Mouse (Mus musculus) ovary, adult 18-20 months (tissue): Measurements from ENCODE around the gene Slc35a3.
A peak's percentile ranks its signal among the peaks of the same experiment; 100 is the strongest.
"Not testable (repeated sequence)": the region's sequence is repeated elsewhere in the genome, so short reads cannot be mapped to it uniquely, and the experiment has no call there.

Source experiments
- DNase-seq: peaks from one replicate; pipeline ENCODE4 v3.0.0; 2022; ENCODE audit warnings: low spot score, mixed read lengths

Gene Slc35a3

DNA sequence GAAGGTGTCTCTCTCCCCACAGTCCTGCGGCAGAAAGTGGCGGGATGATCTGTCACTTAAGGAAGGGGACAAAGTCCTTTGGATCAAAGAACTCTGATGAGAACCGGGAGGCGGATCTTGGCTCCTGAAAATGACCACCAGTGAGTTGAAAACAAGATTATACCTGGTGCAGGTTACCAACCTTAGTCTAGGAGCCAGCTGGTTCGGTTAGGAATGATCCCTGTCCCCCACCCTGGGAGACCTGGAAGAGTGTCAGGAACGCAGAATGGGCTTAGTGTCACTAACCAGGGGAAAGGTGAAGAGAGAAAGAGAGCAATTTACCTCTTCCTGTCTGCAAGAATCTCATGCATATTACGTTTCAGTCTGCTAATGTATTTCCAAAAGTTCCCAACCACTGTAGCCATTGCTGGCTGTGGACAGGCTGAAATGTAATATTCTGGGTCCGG is at the start of gene Slc35a3:
TSS of gene Slc35a3 (minus strand) at position 396 of the 446 bp plus-strand sequence.
- no peak for DNase-seq

DNA sequence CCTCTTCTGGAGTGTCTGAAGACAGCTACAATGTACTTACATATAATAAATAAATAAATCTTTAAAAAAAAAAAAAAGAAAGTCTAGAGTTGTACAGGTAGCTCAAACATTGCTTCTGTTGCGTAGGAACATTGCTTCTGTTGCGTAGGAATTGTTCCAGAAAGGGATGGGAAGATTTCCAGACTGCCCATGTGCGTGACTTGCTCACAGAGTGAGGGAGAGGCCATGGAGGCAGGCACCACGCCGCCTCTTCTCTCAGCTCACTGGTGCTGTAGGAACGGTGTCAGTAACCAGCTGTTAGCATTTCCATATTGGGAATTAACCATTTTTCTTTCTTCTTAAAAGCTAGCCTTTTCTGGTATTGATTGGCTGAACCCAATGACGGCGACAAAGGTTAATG is 40.2 kb upstream of the Slc35a3 start:
- DNase-seq: no peak

GRCm38 (mm10) chr3:116751191-116751860 is 38.7 kb upstream of the Slc35a3 start:
- DNase-seq: no peak

- no peak for DNase-seq
Measured at GRCm38 (mm10) chr3:116748391-116749170, 36.0 kb upstream of the Slc35a3 start.

DNA sequence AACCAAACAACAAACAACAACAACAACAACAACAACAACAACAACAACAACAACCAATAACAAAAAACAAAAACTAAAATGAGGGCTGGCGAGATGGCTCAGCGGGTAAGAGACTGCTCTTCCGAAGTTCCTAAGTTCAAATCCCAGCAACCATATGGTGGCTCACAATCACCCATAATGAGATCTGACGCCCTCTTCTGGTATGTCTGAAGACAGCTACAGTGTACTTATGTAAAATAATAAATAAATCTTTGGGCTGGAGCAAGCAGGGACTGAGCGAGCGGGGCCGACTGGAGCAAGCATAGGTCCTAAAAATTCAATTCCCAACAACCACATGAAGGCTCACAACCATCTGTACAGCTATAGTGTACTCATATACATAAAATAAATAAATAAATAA is 35.0 kb upstream of the Slc35a3 start:
- not testable (repeated sequence) for DNase-seq

DNA sequence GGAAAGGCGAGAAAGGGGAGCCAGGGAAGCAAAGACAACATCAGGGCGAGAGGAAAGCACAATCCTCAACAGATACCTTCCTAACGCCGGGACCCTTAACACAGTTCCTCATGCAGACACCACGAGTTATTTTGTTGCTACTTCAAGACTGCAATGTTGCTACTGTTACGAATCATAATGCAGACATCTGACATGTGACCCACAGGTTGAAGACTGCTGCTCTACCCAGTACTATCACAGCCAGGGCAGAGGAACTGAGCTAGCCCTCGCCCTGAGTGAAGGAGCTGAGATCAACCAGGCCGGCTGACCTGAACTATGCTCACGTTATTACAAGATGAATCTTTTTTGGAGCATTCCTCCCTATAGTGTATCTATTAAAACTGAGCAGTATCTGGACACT is 28.3 kb upstream of the Slc35a3 start:
- no peak for DNase-seq

DNA sequence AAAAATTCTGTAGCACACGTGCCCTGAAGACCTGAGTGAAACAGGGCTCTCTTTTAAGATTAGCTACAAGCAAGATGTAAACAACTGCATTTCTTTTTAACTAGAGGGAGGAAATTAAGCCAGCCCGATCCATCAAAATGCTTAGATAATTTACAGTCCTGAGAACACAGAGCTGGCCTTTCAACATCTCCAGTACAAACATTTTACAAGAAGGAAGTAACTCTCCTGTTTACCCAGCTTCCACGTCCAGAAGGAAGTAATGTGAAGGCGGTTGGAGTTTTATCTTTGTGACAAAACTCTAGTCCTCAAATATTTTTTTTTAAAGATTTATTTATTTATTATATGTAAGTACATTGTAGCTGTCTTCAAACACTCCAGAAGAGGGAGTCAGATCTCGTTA is 27.5 kb upstream of the Slc35a3 start:
- DNase-seq: no peak

DNA sequence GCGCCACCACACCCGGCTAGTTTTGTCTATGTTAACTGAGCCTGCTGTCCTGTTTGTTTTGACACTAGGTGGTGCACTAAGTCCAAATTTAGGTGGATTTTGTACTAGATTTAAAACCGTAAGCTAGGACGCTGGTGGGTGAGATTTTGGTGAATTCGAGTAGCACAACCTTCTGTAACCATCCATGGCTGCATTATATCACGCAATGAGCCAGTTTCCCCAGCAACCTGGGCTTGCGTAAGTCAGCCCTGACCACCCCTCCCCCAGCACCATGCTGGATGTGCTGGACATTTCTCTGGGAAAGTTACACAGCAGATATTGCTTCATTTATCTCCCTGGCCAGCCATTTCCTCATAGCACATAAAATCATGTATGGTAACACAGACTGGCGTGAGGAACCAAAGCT is 24.7 kb upstream of the Slc35a3 start:
- DNase-seq: no peak

DNA sequence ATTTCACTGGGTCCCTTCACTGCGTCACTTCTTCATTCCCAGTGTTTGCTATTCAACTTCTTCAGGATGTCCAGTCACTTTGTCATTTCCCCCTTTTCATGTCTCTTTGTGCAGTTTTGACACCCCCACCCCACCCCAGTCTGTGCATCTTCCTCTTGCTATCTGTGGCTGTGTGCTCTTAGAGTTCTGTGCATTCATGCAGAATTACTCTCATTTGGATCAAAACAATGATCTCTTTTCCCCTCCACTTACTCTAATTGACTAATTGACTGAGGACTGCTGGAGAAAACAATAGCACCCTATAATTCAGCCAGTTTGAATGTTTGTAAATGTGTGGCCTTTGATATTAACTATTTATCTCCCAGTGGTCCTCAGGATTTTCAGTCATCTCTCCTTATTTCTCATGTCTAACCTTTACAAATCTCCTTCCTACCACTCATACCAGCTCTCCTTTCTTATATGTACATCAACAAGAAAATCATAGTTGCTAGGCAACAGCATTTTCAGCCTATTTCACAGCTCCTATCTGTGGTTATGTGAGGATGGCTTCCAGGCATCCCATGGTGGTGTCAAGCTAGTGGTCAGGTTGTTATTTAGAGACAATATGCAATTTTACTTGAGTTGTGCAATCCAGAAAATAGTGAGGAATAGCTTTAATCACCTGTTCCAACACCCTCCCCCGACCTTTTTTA is 17.0 kb upstream of the Slc35a3 start:
- no peak for DNase-seq

DNA sequence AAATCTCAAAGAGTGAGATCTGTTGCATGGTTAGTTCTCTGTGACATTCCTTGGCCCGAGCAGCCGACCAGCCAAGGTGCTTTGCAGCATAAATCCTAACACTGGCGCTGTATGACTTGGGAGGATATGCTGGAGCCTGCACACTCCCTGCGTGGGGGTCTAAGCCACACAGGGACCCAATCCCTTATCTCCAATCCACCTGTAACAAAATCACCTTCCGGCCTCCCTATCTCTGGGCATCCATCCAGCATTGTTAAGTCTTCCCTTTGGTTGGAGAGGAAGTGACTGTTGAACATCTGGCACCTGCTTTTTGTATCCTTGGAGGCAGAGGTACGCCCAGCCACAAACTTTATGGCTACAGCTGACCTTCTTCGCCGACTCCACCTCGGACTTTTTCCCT is 14.2 kb upstream of the Slc35a3 start:
- DNase-seq: no peak

- no peak for DNase-seq
Measured at GRCm38 (mm10) chr3:116723496-116724481, 11.2 kb upstream of the Slc35a3 start.

- DNase-seq: no peak
Measured at GRCm38 (mm10) chr3:116722980-116723379, 10.3 kb upstream of the Slc35a3 start.

GRCm38 (mm10) chr3:116718951-116719350 is 6.3 kb upstream of the Slc35a3 start:
- DNase-seq: no peak

DNA sequence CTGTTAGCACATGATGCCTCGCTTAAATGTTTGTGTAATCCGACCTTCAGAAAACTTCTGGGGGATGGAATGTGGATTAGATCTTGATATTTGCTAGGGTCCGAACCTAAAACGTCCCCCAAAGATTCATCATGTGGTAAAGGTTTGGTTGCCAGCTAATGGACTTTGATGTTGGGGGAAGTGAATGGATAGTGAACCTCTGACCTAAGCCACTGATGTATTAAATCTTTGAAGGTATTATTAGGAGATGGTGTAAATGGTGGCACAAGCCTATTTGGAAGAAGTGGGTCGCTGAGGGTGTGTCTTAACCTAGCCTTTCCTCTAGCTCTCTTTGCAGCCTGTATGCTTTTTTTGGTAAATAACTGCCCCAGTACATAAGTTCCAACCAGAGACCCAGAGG is 400 bp upstream of the Slc35a3 start:
- no peak for DNase-seq

GRCm38 (mm10) chr3:116711624-116712435 is 801 bp downstream of the Slc35a3 start:
- peak; percentile 50 for DNase-seq

DNA sequence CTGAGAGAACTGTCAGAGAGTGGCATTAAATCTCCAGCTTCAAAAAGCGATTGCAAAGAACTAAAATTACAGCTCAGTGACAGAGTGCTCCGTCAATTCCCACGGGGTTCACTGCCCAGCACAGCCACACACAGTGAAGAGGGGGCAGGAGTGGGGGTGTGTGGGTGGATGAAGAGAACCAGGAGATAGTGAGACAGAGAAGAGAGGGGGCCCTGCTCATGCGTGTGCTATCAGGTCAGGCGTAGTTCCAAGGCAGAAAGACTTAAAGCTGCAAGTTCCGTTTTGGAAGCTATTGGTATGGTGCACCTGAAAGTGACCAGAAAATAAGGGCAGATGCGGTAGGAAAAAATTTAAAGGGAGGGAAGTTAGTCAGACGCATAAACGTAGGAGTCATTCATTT is 1.7 kb downstream of the Slc35a3 start:
- DNase-seq: no peak

DNA sequence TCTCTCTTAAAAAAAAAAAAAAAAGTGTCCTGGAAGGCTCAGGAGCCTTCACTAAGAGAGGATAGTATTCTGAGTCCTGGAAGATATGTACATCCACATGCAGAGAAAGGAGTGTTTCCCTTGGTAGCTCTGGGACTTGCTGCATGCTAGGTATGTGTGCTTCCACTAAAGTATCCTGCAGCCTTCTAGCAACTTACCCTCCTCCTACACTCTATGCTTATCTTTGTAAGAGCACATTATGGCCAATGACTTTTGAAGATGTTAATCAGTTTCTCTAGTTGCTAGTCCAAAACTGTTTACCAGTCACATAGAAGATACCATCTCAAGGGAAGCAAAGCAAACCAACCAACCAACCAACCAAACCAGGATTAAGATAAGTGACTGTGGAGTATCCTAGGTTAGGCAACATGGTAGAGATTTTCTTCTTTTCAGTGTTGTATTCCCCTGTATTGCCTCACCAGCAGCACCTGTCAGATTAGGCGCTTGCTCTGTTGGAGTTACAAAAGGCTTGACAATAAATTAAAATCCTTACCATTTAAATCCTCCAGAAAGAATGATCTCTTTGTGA is 6.9 kb downstream of the Slc35a3 start:
- no peak for DNase-seq

DNA sequence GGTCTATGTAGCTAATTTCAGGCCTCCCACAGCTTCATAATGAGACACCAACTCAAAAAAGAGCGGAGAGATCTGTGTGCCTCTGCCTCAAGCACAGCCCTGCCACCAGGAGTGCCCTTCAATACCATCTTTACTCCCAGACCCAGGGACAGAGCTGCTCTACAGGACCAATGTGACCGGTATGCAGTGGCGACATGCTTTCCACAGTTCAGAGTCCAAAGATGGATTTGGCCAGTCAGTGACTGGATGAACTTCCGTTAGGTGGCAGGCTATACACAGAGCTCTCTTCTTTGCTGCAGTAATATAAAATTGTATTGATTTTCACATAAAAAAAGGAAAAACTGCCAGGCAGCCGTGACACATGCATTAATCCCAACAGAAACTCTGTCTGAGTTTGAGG is 8.8 kb downstream of the Slc35a3 start:
- DNase-seq: no peak

GRCm38 (mm10) chr3:116702647-116703272 is 9.9 kb downstream of the Slc35a3 start:
- DNase-seq: no peak

- DNase-seq: no peak
Measured at GRCm38 (mm10) chr3:116701601-116702000, 11.0 kb downstream of the Slc35a3 start.
